Mouse (Mus musculus): ENCODE data around the gene Olfr1395. TPM values are rescaled to one million over a fixed set of nuclear protein-coding genes. Genes with fewer than 3 reads are reported as not detected.
"Not testable (repeated sequence)": the region's sequence is repeated elsewhere in the genome, so short reads cannot be mapped to it uniquely, and the experiment has no call there.

The Olfr1395 gene
- polyA plus RNA-seq, 1 experiment: not detected

- no peak for TF ChIP-seq CTCF (IDR thresholded peaks at IDR 0.05; ENCODE audit: control insufficient read depth, insufficient read depth, insufficient read length)
- TF ChIP-seq USF1 (IDR thresholded peaks at IDR 0.05; ENCODE audit: low read depth): no peak
- no peak for TF ChIP-seq MAX (IDR thresholded peaks at IDR 0.05)
- no peak for TF ChIP-seq CEBPB (IDR thresholded peaks at IDR 0.05; ENCODE audit: low read depth)
- no peak for TF ChIP-seq MYOD1 (IDR thresholded peaks at IDR 0.05; ENCODE audit: control insufficient read depth, insufficient read length, low read depth)
- TF ChIP-seq MYOG (IDR thresholded peaks at IDR 0.05; ENCODE audit: control insufficient read depth, extremely low read depth, insufficient read length): no peak
- no peak for TF ChIP-seq FOSL1 (IDR thresholded peaks at IDR 0.05; ENCODE audit: insufficient read depth, low read length, poor library complexity, severe bottlenecking)
- peaks cover 41% of the 10 kb centered on the region for H3K27me3 ChIP-seq (ENCODE audit: control insufficient read depth, insufficient read depth, insufficient read length)
- H3ac ChIP-seq (ENCODE audit: control insufficient read depth, insufficient read length, low read depth): no peak overlapping the region
- no peaks in the 10 kb centered on the region for H3K36me3 ChIP-seq (ENCODE audit: control insufficient read depth, insufficient read depth)
- H3K79me2 ChIP-seq (ENCODE audit: control insufficient read depth, insufficient read depth): no peaks in the 10 kb centered on the region
- H3K4me3 ChIP-seq (ENCODE audit: insufficient read depth, poor library complexity, severe bottlenecking): no peak overlapping the region
- no peaks in the 10 kb centered on the region for H3K79me3 ChIP-seq (ENCODE audit: low read depth)
These were observed 15.0 kb downstream of the Olfr1395 start for GRCm38 (mm10) chr11:49156821-49157814.

- Histone ChIP-seq H3K27me3 (ENCODE audit: control insufficient read depth, insufficient read depth, insufficient read length) (peaks cover 31% of the 10 kb centered on the region), H3ac (ENCODE audit: control insufficient read depth, insufficient read length, low read depth) (no peak overlapping the region), H3K79me3 (ENCODE audit: low read depth) (no peaks in the 10 kb centered on the region), H3K4me3 (ENCODE audit: insufficient read depth, poor library complexity, severe bottlenecking) (no peak overlapping the region), H3K79me2 (ENCODE audit: control insufficient read depth, insufficient read depth) (no peaks in the 10 kb centered on the region), H3K36me3 (ENCODE audit: control insufficient read depth, insufficient read depth) (no peaks in the 10 kb centered on the region)
- TF ChIP-seq CTCF (IDR thresholded peaks at IDR 0.05; ENCODE audit: control insufficient read depth, insufficient read depth, insufficient read length): no peak
These were observed 27.0 kb downstream of the Olfr1395 start for GRCm38 (mm10) chr11:49168839-49169611.

DNA sequence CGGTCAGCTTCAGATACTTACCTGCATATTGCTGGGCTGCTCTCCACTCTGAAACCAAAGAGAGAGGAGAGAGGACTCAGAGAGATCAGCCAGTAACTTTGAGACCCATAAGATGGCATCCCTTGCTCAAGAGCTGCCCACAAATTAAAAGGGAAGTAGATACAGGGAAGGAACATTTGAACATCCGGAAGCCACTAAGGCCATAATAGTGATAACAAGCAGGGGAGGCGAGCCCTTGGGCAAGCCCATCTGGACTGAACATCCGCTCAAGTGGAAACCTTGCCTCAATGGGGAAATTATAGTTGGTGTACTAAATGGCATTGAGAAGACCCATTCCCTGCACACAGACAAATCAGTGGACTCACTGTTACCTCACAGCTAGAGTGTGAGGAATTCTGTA lies 28.5 kb downstream of the Olfr1395 start:
- Histone ChIP-seq H3K36me3 (ENCODE audit: control insufficient read depth, insufficient read depth) (no peaks in the 10 kb centered on the region), H3K27me3 (ENCODE audit: control insufficient read depth, insufficient read depth, insufficient read length) (peaks cover 41% of the 10 kb centered on the region), H3K79me3 (ENCODE audit: low read depth) (no peaks in the 10 kb centered on the region), H3K79me2 (ENCODE audit: control insufficient read depth, insufficient read depth) (no peaks in the 10 kb centered on the region), H3ac (ENCODE audit: control insufficient read depth, insufficient read length, low read depth) (no peak overlapping the region), H3K4me3 (ENCODE audit: insufficient read depth, poor library complexity, severe bottlenecking) (no peak overlapping the region)
- no peak for TF ChIP-seq FOSL1 (IDR thresholded peaks at IDR 0.05; ENCODE audit: insufficient read depth, low read length, poor library complexity, severe bottlenecking)
- TF ChIP-seq USF1 (IDR thresholded peaks at IDR 0.05; ENCODE audit: low read depth): no peak
- TF ChIP-seq CEBPB (IDR thresholded peaks at IDR 0.05; ENCODE audit: low read depth): no peak
- no peak for TF ChIP-seq MAX (IDR thresholded peaks at IDR 0.05)
- no peak for TF ChIP-seq MYOD1 (IDR thresholded peaks at IDR 0.05; ENCODE audit: control insufficient read depth, insufficient read length, low read depth)
- TF ChIP-seq MYOG (IDR thresholded peaks at IDR 0.05; ENCODE audit: control insufficient read depth, extremely low read depth, insufficient read length): no peak
- no peak for TF ChIP-seq CTCF (IDR thresholded peaks at IDR 0.05; ENCODE audit: control insufficient read depth, insufficient read depth, insufficient read length)

- no peaks in the 10 kb centered on the region for H3K79me3 ChIP-seq (ENCODE audit: low read depth)
- H3K36me3 ChIP-seq (ENCODE audit: control insufficient read depth, insufficient read depth): no peaks in the 10 kb centered on the region
- H3K27me3 ChIP-seq (ENCODE audit: control insufficient read depth, insufficient read depth, insufficient read length): peaks cover 30% of the 10 kb centered on the region
- no peak overlapping the region for H3ac ChIP-seq (ENCODE audit: control insufficient read depth, insufficient read length, low read depth)
- TF ChIP-seq MAX (IDR thresholded peaks at IDR 0.05): no peak
- no peak for TF ChIP-seq USF1 (IDR thresholded peaks at IDR 0.05; ENCODE audit: low read depth)
- TF ChIP-seq CTCF (IDR thresholded peaks at IDR 0.05; ENCODE audit: control insufficient read depth, insufficient read depth, insufficient read length): no peak
- no peak for TF ChIP-seq FOSL1 (IDR thresholded peaks at IDR 0.05; ENCODE audit: insufficient read depth, low read length, poor library complexity, severe bottlenecking)
- TF ChIP-seq MYOD1 (IDR thresholded peaks at IDR 0.05; ENCODE audit: control insufficient read depth, insufficient read length, low read depth): no peak
- TF ChIP-seq CEBPB (IDR thresholded peaks at IDR 0.05; ENCODE audit: low read depth): no peak
- no peak for TF ChIP-seq MYOG (IDR thresholded peaks at IDR 0.05; ENCODE audit: control insufficient read depth, extremely low read depth, insufficient read length)
- no peak overlapping the region for H3K4me3 ChIP-seq (ENCODE audit: insufficient read depth, poor library complexity, severe bottlenecking)
- H3K79me2 ChIP-seq (ENCODE audit: control insufficient read depth, insufficient read depth): no peaks in the 10 kb centered on the region
These were observed 33.3 kb downstream of the Olfr1395 start for GRCm38 (mm10) chr11:49175345-49175744.

- peaks cover 30% of the 10 kb centered on the region for H3K27me3 ChIP-seq (ENCODE audit: control insufficient read depth, insufficient read depth, insufficient read length)
- not testable (repeated sequence) for H3K4me3 ChIP-seq (ENCODE audit: insufficient read depth, poor library complexity, severe bottlenecking); H3K79me3 ChIP-seq (ENCODE audit: low read depth); H3ac ChIP-seq (ENCODE audit: control insufficient read depth, insufficient read length, low read depth); H3K36me3 ChIP-seq (ENCODE audit: control insufficient read depth, insufficient read depth); H3K79me2 ChIP-seq (ENCODE audit: control insufficient read depth, insufficient read depth)
These were observed 34.1 kb downstream of the Olfr1395 start for GRCm38 (mm10) chr11:49176047-49176779.

Measured in C2C12 (cell line).